Mouse (Mus musculus) ES-Bruce4 (cell line): ENCODE measurements around the gene Sertad1.
"Not testable (repeated sequence)": the region's sequence is repeated elsewhere in the genome, so short reads cannot be mapped to it uniquely, and the experiment has no call there.

Source experiments
- CTCF ChIP-seq: IDR thresholded peaks from one replicate; pipeline ENCODE4 v1.8.1; 2011; ENCODE audit warnings: low read depth, low read length
- EP300 ChIP-seq: IDR thresholded peaks from 2 replicates; pipeline ENCODE4 v1.6.1; 2011; ENCODE audit warnings: low read depth, low read length; ENCODE audit not compliant: insufficient read depth
- POLR2A ChIP-seq: IDR thresholded peaks from one replicate; pipeline ENCODE4 v1.8.1; 2011; ENCODE audit warnings: low read length; ENCODE audit not compliant: insufficient read depth

DNA sequence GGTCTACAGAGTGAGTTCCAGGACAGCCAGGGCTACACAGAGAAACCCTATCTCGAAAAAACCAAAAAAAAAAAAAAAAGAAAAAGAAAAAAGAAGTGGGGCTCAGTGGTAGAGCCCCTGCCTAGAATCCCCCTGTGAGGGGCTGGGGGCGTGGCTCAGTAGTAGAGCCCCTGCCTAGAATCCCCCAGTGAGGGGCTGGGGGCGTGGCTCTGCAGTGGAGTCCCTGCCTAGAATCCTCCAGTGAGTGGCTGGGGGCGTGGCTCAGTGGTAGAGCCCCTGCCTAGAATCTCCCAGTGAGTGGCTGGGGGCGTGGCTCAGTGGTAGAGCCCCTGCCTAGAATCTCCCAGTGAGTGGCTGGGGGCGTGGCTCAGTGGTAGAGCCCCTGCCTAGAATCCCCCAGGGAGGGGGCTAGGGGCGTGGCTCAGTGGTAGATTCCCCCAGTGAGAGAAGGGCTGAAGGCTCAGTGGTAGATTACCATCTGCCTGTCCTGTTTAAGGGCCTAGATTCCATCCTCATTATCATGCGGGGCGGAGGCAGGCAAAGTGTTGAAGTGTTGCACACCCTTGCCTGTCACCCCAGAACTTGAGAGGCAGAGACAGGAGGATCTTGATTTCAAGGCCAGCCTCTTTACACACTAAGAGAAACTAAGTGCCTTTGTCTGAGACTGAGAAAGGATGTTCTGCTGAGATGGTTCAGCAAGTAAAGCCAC lies 8.1 kb downstream of the Sertad1 start:
- TF ChIP-seq CTCF, EP300, POLR2A: not testable (repeated sequence)
